Mouse (Mus musculus) CH12.LX (cell line): Measurements from ENCODE around the gene Casz1. TPM values are rescaled to one million over a fixed set of nuclear protein-coding genes. Genes with fewer than 3 reads are reported as not detected.

Experiments
- DNase-seq: peaks from one replicate; pipeline ENCODE4 v3.0.0-alpha.2; 2013; ENCODE audit errors: extremely low read depth
- H3K27ac ChIP-seq: 2 replicates; pipeline ENCODE4 v1.5.1; 2012; ENCODE audit warnings: low read depth, mild to moderate bottlenecking, control low read depth, moderate library complexity; ENCODE audit not compliant: insufficient read depth
- H3K27me3 ChIP-seq: replicated peaks from 2 replicates; pipeline ENCODE3; 2012; ENCODE audit warnings: inconsistent platforms
- H3K36me3 ChIP-seq, 2 experiments: replicated peaks in 1 of 2; 2 replicates each; pipeline versions ENCODE3 to v1.6.1; 2012; ENCODE audit warnings: inconsistent platforms in 1 of 2, low read length in 1 of 2, mild to moderate bottlenecking in 1 of 2, mixed read lengths in 1 of 2, moderate library complexity in 1 of 2; ENCODE audit not compliant: control insufficient read depth in 1 of 2, insufficient read depth in 1 of 2
- H3K4me1 ChIP-seq, 2 experiments: 2 replicates each; pipeline ENCODE4 v1.6.1; 2012; ENCODE audit warnings: inconsistent platforms in 1 of 2, moderate library complexity in 1 of 2; ENCODE audit not compliant: insufficient read depth in 2 of 2, control insufficient read depth in 1 of 2
- H3K4me2 ChIP-seq: 2 replicates; pipeline ENCODE4 v1.6.1; 2012; ENCODE audit warnings: low read depth, mild to moderate bottlenecking, control low read depth; ENCODE audit not compliant: poor library complexity, insufficient read depth, severe bottlenecking
- H3K4me3 ChIP-seq, 3 experiments: fragments of 150-350 bp in 1 of 3; sonication (generic) in 1 of 3; replicated peaks in 1 of 3; 2 replicates each; pipeline versions ENCODE3 to v1.5.1; 2011 to 2012; ENCODE audit warnings: low read depth in 2 of 3, low read length in 2 of 3, mild to moderate bottlenecking in 2 of 3, moderate library complexity in 2 of 3, control low read depth in 1 of 3, improper control_type of control experiment in 1 of 3, inconsistent platforms in 1 of 3, mixed read lengths in 1 of 3; ENCODE audit not compliant: poor library complexity in 1 of 3
- H3K79me2 ChIP-seq: replicated peaks from 2 replicates; pipeline ENCODE4 v1.6.1; 2012; ENCODE audit warnings: mild to moderate bottlenecking, moderate library complexity; ENCODE audit not compliant: control insufficient read depth, poor library complexity, insufficient read depth, severe bottlenecking; ENCODE audit errors: extremely low read depth
- H3K9ac ChIP-seq: 2 replicates; pipeline ENCODE4 v1.6.1; 2012; ENCODE audit warnings: low read depth, mild to moderate bottlenecking, control low read depth, moderate library complexity; ENCODE audit not compliant: insufficient read depth
- H3K9me3 ChIP-seq: replicated peaks from 2 replicates; pipeline ENCODE3; 2012; ENCODE audit warnings: low read length, inconsistent platforms, mixed read lengths
- CHD1 ChIP-seq: IDR thresholded peaks from 2 replicates; pipeline ENCODE4 v1.6.1; 2012; ENCODE audit warnings: low read depth, low read length, improper control_type of control experiment, inconsistent platforms
- CTCF ChIP-seq, 2 experiments: IDR thresholded peaks in 1 of 2; conservative IDR thresholded peaks in 1 of 2; 2 replicates each; pipeline ENCODE4 v1.5.1; 2011 to 2012; ENCODE audit warnings: low read depth in 2 of 2, low read length in 2 of 2, improper control_type of control experiment in 1 of 2, inconsistent platforms in 1 of 2, mild to moderate bottlenecking in 1 of 2, moderate library complexity in 1 of 2
- ELF1 ChIP-seq: IDR thresholded peaks from 2 replicates; pipeline ENCODE4 v1.6.1; 2014; ENCODE audit warnings: low read depth, mild to moderate bottlenecking, inconsistent platforms, low read length, improper control_type of control experiment
- ETS1 ChIP-seq: conservative IDR thresholded peaks from 2 replicates; pipeline ENCODE4 v1.6.1; 2012; ENCODE audit warnings: low read depth, mild to moderate bottlenecking, inconsistent platforms, low read length, improper control_type of control experiment, moderate library complexity
- GABPA ChIP-seq: IDR thresholded peaks from 2 replicates; pipeline ENCODE4 v1.6.1; 2012; ENCODE audit warnings: low read depth, low read length, improper control_type of control experiment, inconsistent platforms; ENCODE audit not compliant: insufficient replicate concordance
- HCFC1 ChIP-seq: IDR thresholded peaks from 2 replicates; pipeline ENCODE4 v1.6.1; 2012; ENCODE audit warnings: low read depth, mild to moderate bottlenecking, inconsistent platforms, low read length, improper control_type of control experiment
- JUN ChIP-seq: IDR thresholded peaks from 2 replicates; pipeline ENCODE4 v1.6.1; 2011; ENCODE audit warnings: low read depth, mild to moderate bottlenecking, low read length, improper control_type of control experiment, moderate library complexity; ENCODE audit not compliant: insufficient read depth
- MXI1 ChIP-seq: IDR thresholded peaks from 2 replicates; pipeline ENCODE4 v1.6.1; 2011; ENCODE audit warnings: mild to moderate bottlenecking, low read depth, low read length, improper control_type of control experiment
- NELFE ChIP-seq: IDR thresholded peaks from 2 replicates; pipeline ENCODE4 v1.6.1; 2011; ENCODE audit warnings: low read depth, low read length, improper control_type of control experiment
- NRF1 ChIP-seq: IDR thresholded peaks from 2 replicates; pipeline ENCODE4 v1.6.1; 2014; ENCODE audit warnings: low read depth, mild to moderate bottlenecking, inconsistent platforms, low read length, improper control_type of control experiment, moderate library complexity
- PAX5 ChIP-seq: IDR thresholded peaks from 2 replicates; pipeline ENCODE4 v1.6.1; 2012; ENCODE audit warnings: low read length, inconsistent platforms, mixed read lengths
- POLR2A ChIP-seq: IDR thresholded peaks from 2 replicates; pipeline ENCODE4 v1.6.1; 2011; ENCODE audit warnings: low read depth, mild to moderate bottlenecking, improper control_type of control experiment, low read length
- POLR2AphosphoS2 ChIP-seq: IDR thresholded peaks from 2 replicates; pipeline ENCODE4 v1.6.1; 2011; ENCODE audit warnings: low read depth, low read length, improper control_type of control experiment
- RAD21 ChIP-seq: IDR thresholded peaks from 2 replicates; pipeline ENCODE4 v1.6.1; 2011; ENCODE audit warnings: low read depth, mild to moderate bottlenecking, low read length, improper control_type of control experiment, moderate library complexity
- SMC3 ChIP-seq: IDR thresholded peaks from 2 replicates; pipeline ENCODE4 v1.6.1; 2011; ENCODE audit warnings: low read depth, low read length, improper control_type of control experiment
- ZKSCAN1 ChIP-seq: IDR thresholded peaks from 2 replicates; pipeline ENCODE4 v1.6.1; 2012; ENCODE audit warnings: low read depth, inconsistent platforms, low read length, improper control_type of control experiment, borderline replicate concordance
- ZNF384 ChIP-seq: IDR thresholded peaks from 2 replicates; pipeline ENCODE4 v1.6.1; 2012; ENCODE audit warnings: low read depth, low read length, improper control_type of control experiment, inconsistent platforms
- dilution Hi-C: fragments of 300-500 bp; cut with MboI; formaldehyde crosslinking; loops from 2 replicates; pipeline ENCODE4 v1.14.3; 2020; ENCODE audit warnings: low sequenced_read_pairs; ENCODE audit not compliant: extremely low pct_unique_long_range_greater_than_20kb, extremely low pct_ligation_motif_present
- in situ Hi-C: fragments of 300-500 bp; cut with MboI; formaldehyde crosslinking; loops from 3 replicates; pipeline ENCODE4 v1.14.3; 2019; ENCODE audit warnings: low sequenced_read_pairs, low pct_ligation_motif_present, low pct_unique_long_range_greater_than_20kb, mixed read lengths
- polyA plus RNA-seq: library from polyadenylated mRNA; unstranded; fragments of >175 nt; gene quantifications from 2 replicates; pipeline ENCODE4 v1.2.1, GENCODE M21; 2012; ENCODE audit warnings: low read depth; ENCODE audit not compliant: insufficient read length
- total RNA-seq, 2 experiments: library from RNA; depleted of rRNA; stranded (reverse); fragments of 300-350 nt in 1 of 2; fragments of >200 nt in 1 of 2; gene quantifications; 2 replicates each; pipeline ENCODE4 v1.2.3; 2012 to 2014

Gene Casz1
- total and polyA plus RNA-seq, 3 experiments = 0.12 to 0.36 (median 0.17) TPM

DNA sequence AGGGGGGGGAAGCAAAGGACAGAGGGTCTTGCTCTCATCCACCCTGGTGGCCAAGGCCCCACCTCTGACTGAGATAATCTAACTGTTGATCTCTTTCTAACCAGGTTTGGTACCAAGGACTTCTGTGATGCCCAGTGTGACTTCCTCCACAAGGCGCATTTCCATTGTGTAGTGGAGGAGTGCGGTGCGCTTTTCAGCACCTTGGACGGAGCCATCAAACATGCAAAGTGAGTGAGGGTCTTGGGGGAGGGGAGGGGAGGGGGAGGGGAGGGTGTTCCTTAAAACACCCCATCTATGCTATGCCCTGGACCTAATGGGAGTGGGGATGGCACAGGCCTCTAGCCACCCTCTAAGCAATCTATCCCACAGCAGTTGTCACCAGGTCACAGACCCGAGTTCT lies 138.9 kb downstream of the Casz1 start:
- H3K4me2 ChIP-seq = no peak overlapping the region
- TF ChIP-seq CTCF (conservative IDR thresholded peaks at IDR 0.05 in 1 of 2, IDR thresholded peaks at IDR 0.05 in 1 of 2; ENCODE audit: low read depth in 2 of 2, low read length in 2 of 2) (no peak), POLR2AphosphoS2 (no peak), RAD21 (no peak), NRF1 (no peak), PAX5 (no peak), CHD1 (no peak), NELFE (no peak), SMC3 (no peak), JUN (no peak), ELF1 (no peak), POLR2A (no peak), ZNF384 (no peak), ZKSCAN1 (no peak)
- TF ChIP-seq, all 38 proteins: peak for 0
- Histone ChIP-seq H3K4me3 (no peak overlapping the region), H3K79me2 (no peaks in the 10 kb centered on the region), H3K27ac (no peak overlapping the region), H3K36me3 (peaks cover 0 to 11% of the 10 kb centered on the region in 2 experiments), H3K27me3 (peaks cover 25% of the 10 kb centered on the region), H3K9ac (no peak overlapping the region), H3K4me1 (peaks cover 5 to 7% of the 10 kb centered on the region in 2 experiments; a peak in 3 of 4 replicates), H3K9me3 (no peaks in the 10 kb centered on the region)
- dilution Hi-C loops = no loop called here
- in situ Hi-C loops = no loop called here
- no peak for DNase-seq

DNA sequence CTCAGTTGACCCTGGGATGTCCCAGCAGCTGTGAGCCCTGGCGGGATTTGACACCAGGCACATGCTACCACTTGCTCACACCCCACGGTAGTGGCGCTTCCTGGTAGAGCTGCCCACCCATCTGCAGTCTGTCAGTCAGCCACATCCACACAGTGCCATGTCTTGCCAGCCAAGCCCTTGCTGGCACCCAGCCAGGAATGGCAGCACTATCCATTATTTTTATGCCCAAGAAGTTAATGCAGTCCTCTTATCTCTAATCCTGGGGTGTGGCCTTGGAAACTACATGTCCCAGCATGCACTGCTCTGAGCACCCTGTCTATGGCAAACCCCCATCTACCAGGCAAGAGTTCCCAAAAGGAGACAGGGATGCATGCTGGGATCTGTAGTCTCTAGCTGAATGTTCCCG lies 141.2 kb downstream of the Casz1 start:
- H3K9me3 ChIP-seq = no peaks in the 10 kb centered on the region
- H3K27ac ChIP-seq = no peak overlapping the region
- no peak overlapping the region for H3K9ac ChIP-seq
- H3K4me1 ChIP-seq = peaks cover 13 to 17% of the 10 kb centered on the region in 2 experiments
- no peaks in the 10 kb centered on the region for H3K79me2 ChIP-seq
- DNase-seq = no peak
- in situ Hi-C loops (no loop called here), dilution Hi-C loops (no loop called here)
- peaks cover 4% of the 10 kb centered on the region for H3K27me3 ChIP-seq
- H3K4me2 ChIP-seq = no peak overlapping the region
- H3K36me3 ChIP-seq = peaks cover 0 to 22% of the 10 kb centered on the region in 2 experiments
- TF ChIP-seq HCFC1 (peak; percentile 67), ETS1 (no peak)
- H3K4me3 ChIP-seq = no peak overlapping the region

DNA sequence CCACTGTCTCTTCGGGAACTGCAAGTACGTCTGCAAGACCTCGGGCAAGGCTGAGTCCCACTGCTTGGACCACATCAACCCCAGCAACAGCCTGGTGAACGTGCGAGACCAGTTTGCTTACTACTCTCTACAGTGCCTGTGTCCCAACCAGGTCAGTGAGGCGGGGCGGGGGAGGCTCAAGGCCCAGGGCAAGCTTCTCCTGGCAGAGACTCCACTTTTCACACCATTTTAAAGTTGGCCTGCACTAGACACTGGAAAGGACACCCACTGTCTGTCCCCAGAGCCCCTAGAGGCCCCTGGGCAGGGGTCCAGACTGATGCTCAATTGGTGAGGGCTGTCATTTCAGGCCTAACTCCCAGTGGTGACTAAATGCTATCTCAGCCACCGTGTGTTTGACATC lies 141.8 kb downstream of the Casz1 start:
- H3K4me2 ChIP-seq = no peak overlapping the region
- peaks cover 3% of the 10 kb centered on the region for H3K27me3 ChIP-seq
- dilution Hi-C loops = no loop called here
- no peaks in the 10 kb centered on the region for H3K79me2 ChIP-seq
- H3K27ac ChIP-seq = no peak overlapping the region
- H3K4me1 ChIP-seq = peaks cover 13 to 17% of the 10 kb centered on the region in 2 experiments
- no peaks in the 10 kb centered on the region for H3K9me3 ChIP-seq
- H3K4me3 ChIP-seq = no peak overlapping the region
- TF ChIP-seq MXI1 (no peak), POLR2AphosphoS2 (no peak), GABPA (no peak)
- in situ Hi-C loops = no loop called here
- no peak overlapping the region for H3K9ac ChIP-seq
- H3K36me3 ChIP-seq = peaks cover 0 to 25% of the 10 kb centered on the region in 2 experiments
- no peak for DNase-seq
